Mouse (Mus musculus) naive thymus-derived CD4-positive, alpha-beta T cell, adult 2 months (primary cell): ENCODE measurements at regions not wholly inside any gene's neighbourhood (a gene's known extent, or its start where the extent isn't known, plus 50 kb on each side); places are given as distances from the start of the nearest gene placed in this dataset.
A peak's percentile ranks its signal among the peaks of the same experiment; 100 is the strongest.

Experiments
- DNase-seq: peaks from one replicate; pipeline ENCODE4 v3.0.0-alpha.2; 2011; ENCODE audit warnings: low read depth

GRCm38 (mm10) chr14:25184875-25185274 lies 274.1 kb upstream of the Zmiz1 start:
- peak; percentile 7 for DNase-seq

DNA sequence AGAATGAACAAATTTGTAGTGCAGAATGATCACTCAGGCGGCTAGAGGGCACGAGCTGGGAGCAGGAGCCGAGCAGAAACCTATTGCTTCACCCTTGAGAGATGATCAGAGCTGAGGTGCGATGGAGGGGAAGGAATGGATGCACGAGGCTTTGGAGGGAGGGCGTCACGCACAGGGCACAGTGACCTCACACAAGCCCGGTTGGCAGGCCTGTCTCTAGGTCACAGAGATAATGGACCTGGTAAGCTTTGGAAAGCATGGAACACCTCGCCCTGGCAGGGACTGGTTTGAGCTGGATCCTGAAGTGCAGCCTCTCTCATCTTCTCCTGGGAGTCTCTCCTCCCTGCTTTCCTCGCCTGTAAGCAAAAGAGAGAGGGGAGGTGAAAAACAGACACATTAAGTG lies 273.4 kb upstream of the Zmiz1 start:
- no peak for DNase-seq

- no peak for DNase-seq
These were observed 272.8 kb upstream of the Zmiz1 start for GRCm38 (mm10) chr14:25185959-25186771.

DNA sequence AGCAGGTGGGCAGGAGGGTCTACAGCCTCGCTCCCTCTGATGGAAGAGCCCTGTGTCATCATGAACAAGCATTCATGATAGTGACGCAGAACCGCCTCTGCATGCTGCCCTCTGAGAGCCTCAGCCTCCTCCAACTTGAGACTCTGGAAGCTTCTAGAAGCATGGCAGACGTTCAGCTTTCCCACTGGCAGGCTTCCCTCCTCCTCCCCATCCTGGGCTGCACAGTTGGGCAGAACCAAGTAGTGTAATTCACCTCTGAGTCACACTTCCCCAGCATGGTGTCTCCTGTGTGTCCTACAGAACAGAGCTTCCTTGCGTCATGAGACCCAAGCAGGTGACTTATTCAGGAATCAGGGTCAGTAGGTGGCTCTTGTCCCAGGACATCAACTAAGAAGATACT lies 271.3 kb upstream of the Zmiz1 start:
- DNase-seq, result no peak

DNA sequence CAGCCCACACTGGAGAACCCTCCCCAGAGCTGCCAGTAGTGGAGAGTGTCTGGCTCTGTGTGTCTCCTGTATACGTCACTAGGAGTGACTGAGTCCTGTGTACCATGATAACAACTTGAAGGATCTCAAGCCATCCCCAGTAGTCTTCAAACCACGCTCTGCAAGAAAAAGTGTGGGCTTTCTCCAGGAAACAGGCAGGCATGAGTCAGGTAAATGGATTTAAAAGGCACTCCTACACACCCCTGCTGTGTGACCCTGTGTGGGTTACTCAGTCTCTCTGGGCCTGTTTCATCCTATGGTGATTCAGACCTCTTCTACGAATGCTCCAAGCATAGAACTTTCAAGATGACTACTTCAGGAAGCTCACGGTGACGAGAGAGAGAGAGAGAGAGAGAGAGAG lies 269.7 kb upstream of the Zmiz1 start:
- no peak for DNase-seq

GRCm38 (mm10) chr14:25190680-25191270 lies 268.2 kb upstream of the Zmiz1 start:
- no peak for DNase-seq

GRCm38 (mm10) chr14:25196820-25197219 lies 262.2 kb upstream of the Zmiz1 start:
- no peak for DNase-seq

- no peak for DNase-seq
These were observed 259.1 kb upstream of the Zmiz1 start for GRCm38 (mm10) chr14:25199900-25200299.

DNA sequence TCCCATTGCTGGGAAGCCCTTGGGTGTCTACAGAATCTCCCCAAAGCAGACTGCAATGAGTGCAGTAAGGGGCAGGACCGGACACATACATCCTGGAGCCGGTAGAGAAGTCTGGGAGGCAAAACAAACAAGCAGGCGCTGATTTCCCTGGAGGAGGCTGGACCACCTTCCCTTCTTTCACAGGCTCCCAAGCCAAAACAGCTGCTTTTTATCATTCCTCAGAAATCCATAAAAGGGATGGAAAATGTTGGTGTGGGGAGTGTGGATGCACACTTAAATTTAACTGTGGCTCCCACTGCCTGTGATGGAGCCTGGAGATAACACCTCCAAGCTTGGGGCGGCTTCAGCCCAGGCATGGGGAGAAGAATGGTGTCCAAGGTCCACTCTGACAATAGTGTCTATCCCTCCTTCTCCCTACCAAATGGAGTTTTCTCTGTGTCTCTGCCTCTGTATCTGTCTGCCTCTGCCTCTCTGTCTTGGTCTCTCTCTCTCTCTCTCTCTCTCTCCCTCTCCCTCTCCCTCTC lies 258.3 kb upstream of the Zmiz1 start:
- no peak for DNase-seq

DNA sequence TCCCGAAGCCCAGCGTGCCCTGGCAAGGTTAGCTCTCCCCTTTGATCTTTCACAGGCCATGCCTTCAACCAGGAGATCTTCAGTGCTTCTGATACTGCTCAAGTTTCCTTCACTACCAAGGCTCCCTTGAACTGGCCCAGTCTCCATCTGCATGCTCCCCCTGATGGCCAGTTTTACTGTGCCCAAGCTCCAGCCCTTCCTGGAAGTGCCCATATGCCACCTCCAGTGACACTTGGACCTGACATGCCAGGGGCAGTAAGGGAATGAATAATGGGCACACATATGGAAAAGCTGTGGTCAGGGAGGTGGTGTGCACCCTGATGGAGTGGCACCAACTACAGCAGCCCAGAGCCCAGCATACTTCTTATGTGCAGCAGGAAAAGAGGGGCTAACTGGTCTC lies 256.7 kb upstream of the Zmiz1 start:
- no peak for DNase-seq

GRCm38 (mm10) chr14:25204091-25204490 lies 254.9 kb upstream of the Zmiz1 start:
- DNase-seq, result no peak

- DNase-seq, result no peak
These were observed 252.1 kb upstream of the Zmiz1 start for GRCm38 (mm10) chr14:25206855-25207254.

- no peak for DNase-seq
These were observed 251.6 kb upstream of the Zmiz1 start for GRCm38 (mm10) chr14:25207422-25207821.

GRCm38 (mm10) chr14:25208221-25209056 lies 250.5 kb upstream of the Zmiz1 start:
- DNase-seq, result no peak

DNA sequence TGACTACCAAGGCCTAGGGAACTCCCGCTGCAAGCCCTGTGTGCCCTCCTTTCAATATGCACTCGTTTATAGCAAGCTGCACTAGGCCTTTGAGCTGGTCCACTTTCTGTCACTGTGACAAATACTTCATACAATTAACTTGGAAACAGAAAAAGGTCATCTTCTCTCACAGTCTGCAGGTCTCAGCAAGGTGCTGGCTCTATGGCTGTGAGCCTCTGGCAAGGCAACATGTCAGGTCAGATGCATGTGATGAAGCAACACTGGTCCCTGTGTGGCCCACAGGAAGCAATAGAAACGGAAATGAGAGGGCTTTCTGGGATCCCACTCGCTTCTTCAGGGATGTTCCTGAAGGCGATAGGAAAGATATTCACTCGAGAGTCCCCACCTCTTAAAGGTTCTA lies 245.9 kb upstream of the Zmiz1 start:
- no peak for DNase-seq

GRCm38 (mm10) chr14:25223091-25223490 lies 235.9 kb upstream of the Zmiz1 start:
- no peak for DNase-seq

GRCm38 (mm10) chr14:25225214-25225613 lies 233.8 kb upstream of the Zmiz1 start:
- DNase-seq, result no peak

DNA sequence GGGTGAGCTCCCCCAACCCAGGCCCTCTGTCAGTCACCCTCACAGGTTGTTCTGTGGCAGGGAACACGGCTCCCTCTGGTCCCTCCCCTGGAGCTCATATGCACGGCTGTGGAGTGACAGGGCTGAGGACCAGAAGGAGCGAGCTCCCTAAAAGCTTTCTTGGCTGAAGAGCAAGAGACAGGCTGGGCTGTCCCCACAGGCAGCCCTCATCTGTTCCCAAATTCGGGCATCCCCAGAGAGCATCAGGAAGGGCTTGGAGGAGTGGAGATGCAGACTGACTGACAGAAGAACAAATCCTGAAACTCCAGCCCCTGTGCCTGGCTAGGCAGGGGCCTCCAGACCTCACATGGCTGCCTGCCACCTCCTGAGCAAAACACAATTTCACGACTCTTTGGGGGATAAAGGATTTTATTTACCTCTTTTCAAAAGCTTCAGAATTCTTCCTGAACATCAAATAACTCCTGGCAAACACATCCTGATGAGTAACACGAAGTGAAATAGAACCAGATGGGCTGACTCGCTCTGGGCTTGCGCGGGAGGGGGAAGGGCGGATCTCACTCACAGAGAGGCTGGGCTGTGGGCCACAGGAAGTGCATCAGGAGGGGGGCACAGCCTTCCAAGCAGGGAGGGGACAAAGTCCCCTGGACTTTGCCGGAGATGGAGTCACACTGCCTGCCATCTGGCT lies 232.7 kb upstream of the Zmiz1 start:
- DNase-seq, result no peak

DNA sequence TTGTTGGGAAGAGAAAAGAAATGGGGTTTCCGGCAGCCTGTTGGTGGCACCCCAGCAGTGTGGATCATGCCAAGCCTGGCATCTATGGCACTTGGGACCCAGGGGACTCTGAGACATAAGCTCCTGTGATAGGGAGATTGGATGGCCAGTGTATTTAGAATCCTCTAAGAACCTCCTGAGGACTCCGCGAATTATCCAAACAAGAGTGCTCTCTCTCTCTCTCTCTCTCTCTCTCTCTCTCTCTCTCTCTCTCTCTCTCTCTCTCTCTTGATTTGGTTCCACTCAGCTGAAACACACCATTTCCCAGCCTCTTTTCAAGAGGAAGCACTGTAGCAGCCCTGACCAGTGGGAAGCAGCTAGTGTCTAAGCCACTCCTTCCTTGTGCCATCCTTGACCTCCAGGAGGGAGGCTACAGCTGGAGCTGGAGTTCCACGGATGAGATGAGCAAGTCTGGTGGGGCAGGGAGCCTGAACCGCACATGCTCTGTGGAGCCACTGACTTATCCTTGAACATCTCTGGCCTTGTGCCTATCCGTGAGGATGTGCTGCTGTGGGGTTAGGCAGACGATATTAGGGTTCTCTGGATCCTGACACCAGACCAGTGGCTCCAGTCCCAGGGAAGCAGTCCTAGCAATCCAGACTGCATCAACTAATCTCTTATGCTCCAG lies 232.0 kb upstream of the Zmiz1 start:
- no peak for DNase-seq

DNA sequence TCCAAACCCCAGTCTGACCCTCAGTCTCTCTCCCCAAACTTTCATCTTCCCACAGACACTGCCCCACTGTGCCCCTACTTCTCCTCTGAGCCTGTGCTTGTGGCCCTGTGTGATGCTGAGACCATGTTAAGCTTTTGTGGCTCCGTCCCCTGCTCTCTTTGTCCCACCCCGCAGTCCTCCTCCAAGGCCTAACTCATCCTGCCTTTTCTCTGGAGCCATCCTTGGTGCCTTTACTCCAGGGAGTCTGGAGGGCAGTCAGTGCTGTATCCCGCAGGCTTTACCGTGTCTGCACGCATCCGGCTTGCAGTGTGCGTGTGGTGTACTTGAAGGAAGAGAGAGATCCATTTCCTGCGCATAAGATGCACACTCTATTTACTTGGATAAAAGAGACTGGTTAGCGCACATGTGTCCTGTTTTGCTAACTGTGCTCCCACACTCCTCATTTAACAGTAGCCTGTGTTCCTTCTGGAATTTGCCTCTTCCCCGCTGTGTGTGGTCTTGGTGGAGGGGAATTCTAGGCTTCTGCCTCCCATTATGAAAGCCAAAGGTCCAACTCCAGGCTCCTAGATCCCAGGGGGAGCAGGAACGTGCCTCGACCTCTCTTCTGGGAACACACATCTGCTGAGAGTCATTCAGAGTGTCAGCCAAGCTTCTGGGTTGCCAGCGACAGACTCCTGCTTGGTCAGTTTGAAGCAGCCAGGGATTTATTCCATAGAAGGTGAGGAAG lies 230.5 kb upstream of the Zmiz1 start:
- no peak for DNase-seq

DNA sequence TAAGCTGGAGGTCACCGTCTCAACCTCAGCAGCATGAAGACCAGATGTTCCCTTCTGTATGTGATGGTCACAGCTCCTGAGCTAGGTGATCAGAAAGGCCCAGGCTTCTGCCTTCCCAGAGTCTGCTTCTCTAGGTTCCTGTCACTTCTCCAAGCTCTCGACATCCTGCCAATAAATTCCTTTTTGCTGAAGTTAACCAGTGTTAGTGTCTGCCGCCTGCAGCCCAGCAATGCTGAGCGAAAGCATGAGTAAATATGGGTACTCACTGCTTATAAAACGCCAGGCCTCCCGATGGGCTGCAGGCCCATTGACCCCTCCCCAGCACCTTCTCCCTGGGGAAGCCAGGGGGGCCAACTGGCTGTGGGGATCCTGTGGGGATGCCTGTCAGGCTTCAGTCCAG lies 229.4 kb upstream of the Zmiz1 start:
- no peak for DNase-seq
